Mouse (Mus musculus): ENCODE measurements at regions not wholly inside any gene's neighbourhood (a gene's known extent, or its start where the extent isn't known, plus 50 kb on each side); places are given as distances from the start of the nearest gene placed in this dataset.

DNA sequence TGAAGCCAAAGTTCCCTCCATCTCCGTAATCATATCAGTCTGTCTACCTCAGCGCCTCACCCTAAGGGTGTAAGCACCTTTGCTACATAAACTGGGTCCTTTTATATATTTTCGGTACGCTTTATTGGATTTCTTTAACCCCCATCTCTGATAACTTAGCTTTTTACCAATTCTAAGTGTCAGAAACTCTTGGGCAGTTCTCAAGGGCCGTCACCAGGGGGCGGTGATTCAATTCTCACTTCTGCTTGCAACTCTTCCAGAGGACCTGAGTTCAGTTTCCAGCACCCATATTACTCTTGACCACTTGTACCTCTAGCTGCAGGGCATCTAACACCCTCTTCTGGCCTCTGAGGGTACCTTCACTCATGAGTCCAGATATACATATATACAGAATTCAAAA is 523.7 kb upstream of the Mon1b start:
- TF ChIP-seq CTCF (IDR thresholded peaks at IDR 0.05; ENCODE audit: borderline replicate concordance, insufficient read depth, low read length) (no peak), POLR2A (IDR thresholded peaks at IDR 0.05; ENCODE audit: low read depth, low read length) (no peak)

Data from embryonic fibroblast, embryonic 13.5 days (primary cell).